Mouse (Mus musculus) heart, adult 18-20 months (tissue): ENCODE data around the gene Ctnnal1. TPM values are rescaled to one million over a fixed set of nuclear protein-coding genes. Genes with fewer than 3 reads are reported as not detected.

Experiments
- DNase-seq, 2 experiments: peaks; one replicate each; pipeline ENCODE4 v3.0.0; 2021 to 2022; ENCODE audit warnings: mixed read lengths in 1 of 2
- total RNA-seq, 2 experiments: library from RNA; stranded (reverse); gene quantifications; 2 replicates each; pipeline ENCODE4 v1.2.3; 2021

Gene Ctnnal1
- total RNA-seq, 2 experiments from 2014 or later: 24.8 to 37.8 TPM

DNA sequence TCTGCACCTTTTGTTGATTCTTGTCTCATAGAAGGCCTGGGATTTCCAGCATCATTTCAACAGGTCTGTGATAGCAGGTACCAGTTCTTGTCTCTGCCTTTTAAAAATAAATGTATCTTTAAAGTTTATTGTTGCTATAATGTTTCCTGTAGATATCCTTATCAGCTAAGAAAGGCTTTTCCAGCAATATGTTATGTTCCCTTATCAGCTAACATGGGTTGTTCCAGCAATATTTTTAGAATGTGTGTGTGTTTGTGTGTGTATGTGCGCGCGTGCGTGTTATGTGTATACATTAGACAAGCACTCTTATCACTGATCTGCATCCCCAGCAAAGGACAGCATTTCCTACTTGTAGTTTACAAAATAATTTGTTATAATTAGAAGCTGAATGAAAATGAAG lies 3.4 kb downstream of the Ctnnal1 start:
- DNase-seq: no peak

DNA sequence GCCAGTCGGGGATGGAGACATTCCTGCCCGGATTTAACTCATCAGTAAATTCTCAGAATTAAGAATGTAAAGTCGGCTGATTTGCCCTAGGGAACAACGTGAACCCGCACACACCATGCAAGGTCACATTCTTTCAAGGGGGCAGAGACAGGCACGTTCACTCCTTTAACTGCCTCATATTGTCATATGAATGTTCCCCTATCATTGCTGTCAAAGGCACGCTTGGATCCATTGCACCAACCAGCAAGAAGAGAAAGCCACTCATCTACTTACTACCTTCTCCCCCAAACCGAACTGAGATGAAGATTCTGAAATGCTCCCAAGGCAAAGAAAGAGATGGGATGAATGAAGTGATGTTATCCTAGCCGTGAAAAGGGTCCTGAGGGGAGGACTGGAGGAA lies 6.3 kb downstream of the Ctnnal1 start:
- no peak for DNase-seq

GRCm38 (mm10) chr4:56856371-56856949 lies 8.5 kb downstream of the Ctnnal1 start:
- DNase-seq: no peak

GRCm38 (mm10) chr4:56855935-56856334 lies 9.1 kb downstream of the Ctnnal1 start:
- DNase-seq: no peak

GRCm38 (mm10) chr4:56850724-56851123 lies 14.3 kb downstream of the Ctnnal1 start:
- DNase-seq: peak; percentile 23 to 27

DNA sequence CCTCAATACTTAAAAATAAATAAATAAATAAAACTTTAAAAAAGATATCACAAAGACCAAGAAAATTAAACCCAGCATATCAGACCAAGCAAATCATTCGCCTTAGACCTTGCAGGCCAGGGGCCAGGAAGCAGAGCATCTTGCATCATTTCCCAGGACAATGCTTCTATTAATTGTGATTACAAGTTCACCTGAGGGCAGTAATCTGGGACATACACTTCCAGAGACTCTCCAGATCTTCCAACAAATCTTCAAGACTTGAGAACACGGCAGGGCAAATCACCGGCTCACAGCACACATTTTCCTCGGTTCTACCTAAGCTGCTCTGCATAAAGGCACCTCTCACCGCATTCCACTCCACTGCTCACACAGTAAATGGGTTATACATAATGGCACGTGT lies 16.9 kb downstream of the Ctnnal1 start:
- no peak for DNase-seq

DNA sequence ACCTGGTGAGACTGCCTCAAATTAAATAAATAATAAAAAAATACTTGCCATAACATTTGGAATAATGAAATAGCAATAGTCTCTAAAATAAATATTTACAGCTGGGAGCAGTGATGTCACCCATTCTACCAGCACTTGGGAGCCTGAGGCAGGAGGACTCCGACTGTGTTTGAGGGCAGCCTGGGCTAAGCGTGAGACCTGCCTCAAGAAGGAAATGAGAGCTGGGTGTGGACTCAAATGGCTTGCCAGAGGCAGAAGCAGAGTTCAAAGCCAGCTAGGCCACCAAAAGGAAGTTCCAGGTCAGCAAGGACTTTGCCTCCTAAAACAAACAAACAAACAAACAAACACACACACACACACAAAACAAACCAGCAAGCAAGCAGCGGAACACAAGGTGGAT lies 17.6 kb downstream of the Ctnnal1 start:
- DNase-seq: no peak

- DNase-seq: no peak
Observed at GRCm38 (mm10) chr4:56845896-56846533, 19.0 kb downstream of the Ctnnal1 start.

DNA sequence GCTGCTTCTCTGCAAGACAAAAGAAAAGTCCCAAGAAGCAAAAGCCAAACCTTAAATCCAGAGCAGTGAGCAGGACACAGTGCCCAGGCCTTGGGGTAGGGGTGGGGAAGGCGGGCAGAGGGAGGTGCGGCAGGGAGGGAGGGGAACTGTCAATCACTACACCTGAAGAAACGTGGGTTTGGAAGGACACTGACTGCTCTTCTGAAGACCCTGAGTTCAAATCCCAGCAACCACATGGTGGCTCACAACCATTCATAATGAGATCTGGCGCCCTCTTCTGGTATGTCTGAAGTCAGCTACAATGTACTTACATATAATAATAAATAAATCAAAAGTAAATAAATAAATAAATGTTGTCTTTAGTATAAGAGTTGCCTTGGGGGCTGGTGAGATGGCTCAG lies 20.1 kb downstream of the Ctnnal1 start:
- no peak for DNase-seq

DNA sequence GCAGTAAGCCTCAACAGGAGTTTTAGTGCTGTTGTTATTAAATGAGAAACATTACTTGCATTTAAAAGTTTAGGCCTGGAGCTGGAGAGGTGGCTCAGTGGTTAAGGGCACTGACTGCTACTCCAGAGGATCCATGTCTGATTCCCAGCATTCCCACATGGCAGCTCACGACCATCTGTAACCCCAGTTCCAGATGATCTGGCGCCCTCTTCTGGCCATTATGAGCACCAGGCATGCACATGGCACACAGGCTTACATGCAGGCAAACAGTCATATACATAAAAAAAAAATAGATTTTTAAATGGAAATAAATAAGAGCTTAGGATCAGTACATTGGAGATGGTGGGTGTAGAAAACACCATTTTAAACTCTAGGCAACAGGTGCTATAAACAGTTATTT lies 21.0 kb downstream of the Ctnnal1 start:
- DNase-seq: no peak

- no peak for DNase-seq
Observed at GRCm38 (mm10) chr4:56842501-56842900, 22.5 kb downstream of the Ctnnal1 start.

DNA sequence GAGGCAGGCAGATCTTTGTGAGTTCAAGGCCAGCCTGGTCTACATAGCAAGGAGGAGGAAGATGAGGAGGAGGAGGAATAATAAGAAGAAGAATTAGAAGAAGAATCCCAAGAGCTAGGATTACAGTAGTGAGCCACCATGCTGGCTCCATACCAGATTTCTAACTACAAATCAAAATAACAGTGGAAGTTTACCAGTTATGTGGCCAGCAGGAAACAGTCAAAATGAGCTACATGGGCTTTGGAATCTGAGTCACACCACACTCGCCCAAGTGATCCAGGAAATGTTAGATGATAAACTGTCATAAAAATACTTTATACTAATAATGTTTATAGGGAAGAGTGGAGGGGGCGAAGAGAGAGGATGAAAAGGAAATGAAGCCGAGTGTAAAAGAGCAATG lies 24.7 kb downstream of the Ctnnal1 start:
- DNase-seq: no peak

- no peak for DNase-seq
Observed at GRCm38 (mm10) chr4:56837661-56838060, 27.3 kb downstream of the Ctnnal1 start.

DNA sequence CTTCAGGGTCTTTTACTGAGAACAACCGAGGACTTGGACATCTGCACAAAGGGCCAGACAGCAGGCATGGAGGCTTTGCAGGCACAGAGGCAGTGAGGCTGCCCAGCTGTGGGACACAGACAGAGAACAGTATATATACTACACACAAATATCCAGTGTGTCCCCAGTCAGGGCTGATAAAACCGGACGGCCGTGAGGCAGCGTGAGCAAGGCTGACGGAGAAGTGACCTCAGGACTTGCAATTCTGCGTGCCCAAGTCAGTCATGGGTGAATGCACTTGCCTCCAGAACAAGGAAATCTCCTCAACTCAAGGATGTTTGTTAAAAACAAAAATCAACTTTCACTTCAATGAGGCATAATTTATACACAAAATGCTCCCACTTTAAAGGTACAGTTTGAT lies 33.0 kb downstream of the Ctnnal1 start:
- DNase-seq: no peak

DNA sequence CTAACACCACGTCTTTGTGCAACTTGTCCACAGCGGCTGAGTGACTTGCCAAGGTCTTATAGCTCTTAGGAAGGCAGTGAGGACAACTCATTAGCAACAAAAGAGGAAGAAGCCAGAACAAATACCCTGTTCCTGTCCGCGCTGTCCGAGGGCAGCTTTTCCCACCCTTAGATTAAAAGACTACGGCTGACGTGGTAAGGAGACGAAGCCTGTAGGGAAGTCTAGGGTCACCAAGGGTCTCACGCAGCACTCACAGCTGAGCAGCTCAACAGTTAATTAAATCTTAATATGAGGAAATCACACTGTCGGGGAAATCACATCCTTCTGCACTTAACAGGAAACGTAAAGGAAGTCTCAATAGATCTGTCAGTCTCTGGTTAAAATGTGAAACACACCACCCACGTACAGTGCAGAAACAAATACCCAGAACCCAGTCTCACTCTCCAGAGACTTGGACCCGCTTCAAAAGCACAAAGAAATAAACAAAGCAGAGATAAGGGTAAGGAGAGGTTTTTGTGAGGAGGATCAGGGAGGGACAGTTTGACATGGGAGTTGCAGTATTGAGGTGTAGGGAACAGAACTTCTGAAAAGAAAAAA lies 33.9 kb downstream of the Ctnnal1 start:
- peak; percentile 7 to 22 for DNase-seq

GRCm38 (mm10) chr4:56829511-56829921 lies 35.5 kb downstream of the Ctnnal1 start:
- DNase-seq: peak; percentile 37 to 56

DNA sequence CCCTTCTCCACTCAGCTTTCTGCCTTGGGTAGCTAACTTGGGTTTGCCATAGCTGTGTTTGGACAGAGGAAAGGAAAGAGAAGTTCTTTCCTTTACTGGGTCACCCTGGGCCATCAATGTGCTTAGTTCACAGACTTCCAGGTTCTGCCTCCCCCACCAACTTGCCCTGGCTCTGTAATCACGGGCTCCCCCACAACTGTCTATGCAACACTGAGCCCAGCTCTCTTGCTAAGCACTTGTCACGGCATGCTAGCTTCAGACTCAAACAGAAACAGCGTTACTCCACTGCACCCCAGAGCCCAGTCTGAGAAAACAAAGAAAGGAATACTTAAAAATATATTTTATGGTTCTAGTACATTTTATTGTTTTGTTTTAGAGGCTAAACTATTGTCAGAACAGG lies 36.1 kb downstream of the Ctnnal1 start:
- DNase-seq: no peak

DNA sequence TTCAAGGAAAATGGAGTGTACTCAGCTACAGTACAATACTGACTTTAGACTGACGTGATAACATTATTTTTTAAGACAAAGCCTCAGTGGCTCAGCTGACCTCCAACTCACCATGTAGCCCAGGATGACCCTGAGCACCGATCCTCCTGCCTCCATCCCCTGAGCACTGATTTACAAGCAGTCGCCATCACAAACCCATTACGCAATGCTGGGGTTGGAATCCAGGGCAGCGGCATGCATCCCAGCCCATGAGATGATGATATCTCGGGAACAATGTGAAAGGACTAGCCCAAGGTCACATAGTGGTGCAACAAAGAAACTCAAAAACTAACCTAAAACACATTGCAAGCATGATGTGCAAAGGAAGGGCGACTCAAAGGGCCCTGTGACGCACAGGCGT lies 40.8 kb downstream of the Ctnnal1 start:
- DNase-seq: no peak

- DNase-seq: peak in 1 of 2 experiments; percentile 16
Observed at GRCm38 (mm10) chr4:56820017-56820550, 44.9 kb downstream of the Ctnnal1 start.

DNA sequence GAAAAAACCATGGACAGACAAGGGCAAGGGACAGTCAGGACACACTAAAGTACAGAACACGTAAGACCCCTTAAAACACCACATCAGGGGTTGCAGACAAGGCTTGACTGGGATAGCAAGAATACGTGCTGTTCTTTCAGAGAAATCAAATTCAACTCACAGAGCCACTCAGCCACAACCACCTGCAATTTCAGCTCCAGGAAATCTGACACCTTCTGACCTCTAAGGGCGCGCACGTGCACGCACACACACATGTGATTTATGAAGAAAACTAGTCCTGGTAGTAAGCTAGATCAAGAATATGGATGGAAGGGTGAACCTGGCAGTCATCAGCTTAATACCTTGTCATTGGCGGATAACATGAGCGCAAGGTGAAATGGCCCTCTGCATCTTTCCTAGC lies 49.9 kb downstream of the Ctnnal1 start:
- DNase-seq: no peak

- no peak for DNase-seq
Observed at GRCm38 (mm10) chr4:56812096-56812495, 52.9 kb downstream of the Ctnnal1 start.

GRCm38 (mm10) chr4:56811642-56812041 lies 53.3 kb downstream of the Ctnnal1 start:
- no peak for DNase-seq

GRCm38 (mm10) chr4:56809050-56809449 lies 55.9 kb downstream of the Ctnnal1 start:
- DNase-seq: no peak

DNA sequence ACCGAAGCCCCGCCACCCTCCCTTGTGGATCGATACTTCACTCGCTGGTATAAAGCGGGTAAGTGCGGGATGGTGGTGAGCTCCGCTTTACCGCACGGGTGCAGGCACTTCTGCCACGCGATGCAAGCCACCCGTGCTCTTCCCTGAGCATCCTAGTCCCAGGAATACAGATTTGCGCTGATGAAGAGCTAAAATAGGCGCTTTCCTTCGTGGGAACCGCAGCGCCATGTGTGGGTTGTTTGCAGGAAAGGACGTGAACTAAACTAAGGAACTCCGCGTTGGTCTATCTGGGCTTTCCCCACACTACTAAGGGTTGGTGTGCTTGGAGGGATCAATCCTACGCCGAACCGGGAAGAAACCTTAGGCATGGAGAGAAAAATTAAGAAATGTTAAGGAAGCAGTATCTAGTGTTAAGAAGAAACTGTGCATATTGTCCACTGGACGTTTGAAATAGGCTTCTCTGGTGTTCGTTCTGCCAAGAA lies 62.3 kb downstream of the Ctnnal1 start:
- DNase-seq: no peak
